Mouse (Mus musculus): Measurements from ENCODE around the gene Tcap.

Tcap gene

GRCm38 (mm10) chr11:98383261-98384030, at the start of gene Tcap:
Gene Tcap (plus strand): TSS chr11:98383811.
- in situ Hi-C loops (cut with MboI, MseI) = no loop called here

- in situ Hi-C loops (cut with MboI, MseI) = no loop called here
Measured at GRCm38 (mm10) chr11:98333981-98334741, 49.5 kb upstream of the Tcap start.

GRCm38 (mm10) chr11:98335250-98335649, 48.4 kb upstream of the Tcap start:
- in situ Hi-C loops (cut with MboI, MseI) = no loop called here

- in situ Hi-C loops (cut with MboI, MseI) = no loop called here
Measured at GRCm38 (mm10) chr11:98336245-98337107, 47.1 kb upstream of the Tcap start.

GRCm38 (mm10) chr11:98338507-98338961, 45.1 kb upstream of the Tcap start:
- in situ Hi-C loops (cut with MboI, MseI) = no loop called here

- in situ Hi-C loops (cut with MboI, MseI) = no loop called here
Measured at GRCm38 (mm10) chr11:98339071-98339501, 44.5 kb upstream of the Tcap start.

GRCm38 (mm10) chr11:98339679-98340287, 43.8 kb upstream of the Tcap start:
- in situ Hi-C loops (cut with MboI, MseI) = no loop called here

- in situ Hi-C loops (cut with MboI, MseI) = no loop called here
Measured at GRCm38 (mm10) chr11:98340597-98340996, 43.0 kb upstream of the Tcap start.

- in situ Hi-C loops (cut with MboI, MseI) = no loop called here
Measured at GRCm38 (mm10) chr11:98341174-98341573, 42.4 kb upstream of the Tcap start.

- in situ Hi-C loops (cut with MboI, MseI) = no loop called here
Measured at GRCm38 (mm10) chr11:98342000-98342945, 41.3 kb upstream of the Tcap start.

GRCm38 (mm10) chr11:98345253-98345652, 38.4 kb upstream of the Tcap start:
- in situ Hi-C loops (cut with MboI, MseI) = no loop called here

GRCm38 (mm10) chr11:98346168-98346567, 37.4 kb upstream of the Tcap start:
- in situ Hi-C loops (cut with MboI, MseI) = no loop called here

GRCm38 (mm10) chr11:98347385-98348082, 36.1 kb upstream of the Tcap start:
- in situ Hi-C loops (cut with MboI, MseI) = no loop called here

GRCm38 (mm10) chr11:98348083-98348961, 35.3 kb upstream of the Tcap start, which contains the start of gene Ppp1r1b:
Gene Ppp1r1b (plus strand): TSS chr11:98348404.
- in situ Hi-C loops (cut with MboI, MseI) = no loop called here

GRCm38 (mm10) chr11:98349308-98349707, 34.3 kb upstream of the Tcap start:
- in situ Hi-C loops (cut with MboI, MseI) = no loop called here

GRCm38 (mm10) chr11:98352272-98352990, 31.2 kb upstream of the Tcap start:
- in situ Hi-C loops (cut with MboI, MseI) = no loop called here

- in situ Hi-C loops (cut with MboI, MseI) = no loop called here
Measured at GRCm38 (mm10) chr11:98353651-98354211, 29.9 kb upstream of the Tcap start.

- in situ Hi-C loops (cut with MboI, MseI) = no loop called here
Measured at GRCm38 (mm10) chr11:98354445-98354844, 29.2 kb upstream of the Tcap start.

Measured in T-helper 1 cell (primary cell).